Mouse (Mus musculus) forebrain, embryonic 10.5 days (tissue): ENCODE measurements around the gene Wdr62. TPM values are rescaled to one million over a fixed set of nuclear protein-coding genes. Genes with fewer than 3 reads are reported as not detected.

Source experiments
- DNase-seq: peaks from one replicate; pipeline ENCODE4 v3.0.0-alpha.2; 2017; ENCODE audit warnings: low spot score; ENCODE audit errors: extremely low spot score
- H3K27ac ChIP-seq: fragments of 300-500 bp; sonication (generic); 2 replicates; pipeline ENCODE4 v1.5.1; 2016; ENCODE audit warnings: mild to moderate bottlenecking
- H3K27me3 ChIP-seq: fragments of 300-500 bp; sonication (generic); 2 replicates; pipeline ENCODE4 v1.6.1; 2016; ENCODE audit warnings: mild to moderate bottlenecking; ENCODE audit not compliant: poor library complexity, severe bottlenecking
- H3K36me3 ChIP-seq: fragments of 300-500 bp; sonication (generic); replicated peaks from 2 replicates; pipeline ENCODE4 v1.6.1; 2016; ENCODE audit warnings: mild to moderate bottlenecking, moderate library complexity
- H3K4me1 ChIP-seq: fragments of 300-500 bp; sonication (generic); 2 replicates; pipeline ENCODE4 v1.6.1; 2016
- H3K4me3 ChIP-seq: fragments of 300-500 bp; sonication (generic); 2 replicates; pipeline ENCODE4 v1.5.1; 2016; ENCODE audit warnings: mild to moderate bottlenecking, moderate library complexity
- H3K9me3 ChIP-seq: fragments of 300-500 bp; sonication (generic); 2 replicates; pipeline ENCODE4 v1.6.1; 2016; ENCODE audit warnings: mild to moderate bottlenecking, moderate library complexity
- WGBS: fragments of 180-500 bp; shearing (Covaris S2); methylation state at CpG from one replicate; pipeline ENCODE4 v1.1.7; 2016; 5-methylcytosine and 5-hydroxymethylcytosine counted together
- polyA plus RNA-seq: library from polyadenylated mRNA; unstranded; fragments of >200 nt; fragmentation: Nextera tagmentation; extraction: Ambion mirVana; gene quantifications from 2 replicates; pipeline ENCODE4 v1.2.1, GENCODE M21; 2016

Wdr62 gene
- polyA plus RNA-seq, result 18.7 and 20.3 TPM in 2 replicates

DNA sequence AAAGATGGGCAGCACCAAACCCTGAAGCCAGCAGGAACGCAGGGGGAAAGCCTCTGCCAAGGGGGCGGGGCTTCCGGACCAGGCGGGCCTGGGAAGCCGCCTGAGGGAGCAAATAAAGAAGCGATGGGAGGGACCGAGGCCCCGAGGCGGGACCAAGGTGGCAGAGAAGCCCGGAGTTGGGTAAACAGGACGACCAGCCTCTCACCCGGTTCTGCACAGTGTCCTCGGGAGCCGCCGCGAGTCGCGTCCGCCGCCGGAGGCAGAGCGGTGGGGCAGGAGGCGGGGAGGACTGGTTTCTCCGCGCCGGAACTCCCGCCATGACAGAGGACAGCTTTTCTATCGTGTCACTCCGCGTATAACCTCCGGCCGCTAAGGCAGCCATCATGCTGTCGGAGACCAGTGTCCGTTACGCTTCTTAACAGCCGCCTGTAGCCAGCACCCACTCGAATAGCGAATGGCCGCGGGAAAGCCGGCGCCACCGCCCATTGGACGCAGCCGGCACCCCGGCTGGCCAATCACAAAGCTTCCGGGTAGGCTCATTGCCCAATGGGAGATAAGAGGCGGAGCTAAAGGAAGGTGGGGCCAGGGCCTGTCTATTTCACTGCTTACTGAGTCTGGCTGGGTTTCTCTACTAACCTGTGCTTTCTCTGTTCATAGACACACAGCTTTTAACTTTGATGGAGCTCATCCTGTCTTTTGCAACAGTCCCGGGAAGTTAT, at the start of gene Wdr62, which contains the start of gene Thap8:
TSS of gene Wdr62 (minus strand) at position 469 of the 719 bp plus-strand sequence.
TSS of gene Thap8 (plus strand) at position 144 of the 719 bp plus-strand sequence.
- Histone ChIP-seq H3K4me1 (peaks cover 20% of the 10 kb centered on the region), H3K4me3 (peak within 1 kb of the TSS; percentile 87), H3K9me3 (no peaks in the 10 kb centered on the region), H3K36me3 (no peaks in the 10 kb centered on the region), H3K27me3 (no peaks in the 10 kb centered on the region), H3K27ac (peak within 1 kb of the TSS; percentile 92)
- peak; percentile 95 for DNase-seq
- under 1% methylated on average over 49 of the region's 49 CpGs for WGBS

DNA sequence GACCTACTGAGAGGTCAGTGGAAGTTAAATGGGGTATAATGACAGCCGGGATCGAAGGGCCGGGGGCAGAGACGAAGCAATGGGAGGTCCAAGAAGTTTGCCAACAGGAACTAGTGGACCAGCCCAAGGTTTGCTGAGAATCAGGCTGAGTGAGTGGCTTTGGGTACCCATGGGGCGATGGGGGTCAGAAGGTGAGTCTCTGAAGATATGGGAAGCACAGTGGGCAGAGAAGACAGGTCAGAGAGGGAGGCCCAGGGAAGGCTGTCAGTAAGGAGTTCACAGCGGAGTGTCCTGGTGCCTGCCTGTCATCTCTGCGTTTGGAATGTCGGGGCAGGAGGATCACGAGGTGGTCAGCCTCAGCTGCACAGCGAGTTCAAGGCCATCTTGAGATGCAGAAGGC, 48.2 kb upstream of the Wdr62 start:
- Histone ChIP-seq H3K4me1 (peaks cover 19% of the 10 kb centered on the region), H3K4me3 (no peak overlapping the region), H3K9me3 (peaks cover 3% of the 10 kb centered on the region; the same call in 1 of the 2 replicates), H3K27ac (no peak overlapping the region), H3K36me3 (no peaks in the 10 kb centered on the region), H3K27me3 (peaks cover 18% of the 10 kb centered on the region)
- WGBS, result 62% methylated on average over 10 of the region's 10 CpGs
- no peak for DNase-seq

DNA sequence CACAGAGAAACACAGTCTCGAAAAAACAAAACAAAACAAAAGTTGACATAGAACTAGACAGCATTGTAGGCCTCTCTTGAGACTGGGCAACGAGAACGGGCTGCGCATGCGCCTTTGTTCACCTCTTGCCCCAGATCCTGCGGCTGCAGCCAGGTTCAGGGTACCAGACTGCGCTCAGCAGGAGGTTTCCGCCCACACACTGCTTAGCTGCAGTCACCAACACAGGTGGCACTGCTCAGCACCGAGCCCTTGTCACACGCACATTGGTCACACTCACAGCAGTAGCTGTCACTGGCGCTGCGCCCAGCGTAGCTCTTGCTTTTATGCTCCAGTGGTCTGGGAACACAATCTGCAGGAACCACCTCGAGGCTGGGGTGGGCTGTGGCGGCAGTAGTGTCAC, 46.9 kb upstream of the Wdr62 start:
- Histone ChIP-seq H3K9me3 (peaks cover 3% of the 10 kb centered on the region; the same call in 1 of the 2 replicates), H3K36me3 (no peaks in the 10 kb centered on the region), H3K4me1 (peaks cover 25% of the 10 kb centered on the region), H3K27ac (no peak overlapping the region), H3K4me3 (no peak overlapping the region), H3K27me3 (peaks cover 6% of the 10 kb centered on the region)
- no peak for DNase-seq
- WGBS, result 70% methylated on average over 15 of the region's 15 CpGs

DNA sequence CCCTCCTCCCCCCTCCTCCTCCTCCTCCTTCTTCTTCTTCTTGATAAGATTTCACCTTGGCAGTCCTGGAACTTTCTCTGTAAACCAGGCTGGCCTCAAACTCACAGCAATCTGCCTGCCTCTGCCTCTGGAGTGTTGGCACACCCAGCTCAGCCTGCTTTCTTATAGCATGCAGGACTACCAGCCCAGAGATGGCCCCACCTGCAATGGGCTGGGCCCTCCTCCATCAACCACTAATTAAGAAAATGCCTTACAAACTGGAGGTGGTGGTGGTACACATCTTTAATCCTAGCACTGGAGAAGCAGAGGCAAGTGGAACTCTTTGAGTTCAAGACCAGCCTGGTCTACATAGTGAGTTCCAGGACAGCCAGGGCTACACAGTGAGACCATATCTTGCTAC, 46.2 kb upstream of the Wdr62 start:
- DNase-seq, result no peak
- Histone ChIP-seq H3K27me3 (peaks cover 6% of the 10 kb centered on the region), H3K27ac (no peak overlapping the region), H3K4me3 (no peak overlapping the region), H3K9me3 (peaks cover 3% of the 10 kb centered on the region; the same call in 1 of the 2 replicates), H3K36me3 (no peaks in the 10 kb centered on the region), H3K4me1 (peaks cover 23% of the 10 kb centered on the region)

DNA sequence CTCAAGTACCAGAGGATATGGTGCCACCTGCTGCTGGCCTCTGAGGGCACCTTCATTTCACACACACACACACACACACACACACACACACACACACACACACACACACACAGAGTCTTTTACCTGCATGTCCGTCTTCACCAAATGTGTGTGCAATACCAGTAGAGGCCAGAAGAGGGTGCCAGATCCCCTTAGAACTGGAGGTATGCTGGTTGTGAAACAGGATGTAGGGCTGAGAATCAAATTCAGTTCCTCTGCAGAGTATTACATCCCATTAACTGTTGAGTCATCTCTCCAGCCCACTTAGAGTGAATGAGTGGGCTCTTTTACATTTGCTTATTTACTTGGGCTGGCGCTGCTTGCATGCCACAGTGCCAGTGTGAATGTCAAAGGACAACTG, 45.1 kb upstream of the Wdr62 start:
- Histone ChIP-seq H3K4me1 (peaks cover 27% of the 10 kb centered on the region), H3K27me3 (peaks cover 6% of the 10 kb centered on the region), H3K27ac (no peak overlapping the region), H3K9me3 (peaks cover 3% of the 10 kb centered on the region; the same call in 1 of the 2 replicates), H3K36me3 (0 out of 2 replicates have a peak, but pooled peaks cover under 1% of the 10 kb centered on the region), H3K4me3 (no peak overlapping the region)
- peak; percentile 57 for DNase-seq
- WGBS, result 45% methylated on average over 2 of the region's 2 CpGs

DNA sequence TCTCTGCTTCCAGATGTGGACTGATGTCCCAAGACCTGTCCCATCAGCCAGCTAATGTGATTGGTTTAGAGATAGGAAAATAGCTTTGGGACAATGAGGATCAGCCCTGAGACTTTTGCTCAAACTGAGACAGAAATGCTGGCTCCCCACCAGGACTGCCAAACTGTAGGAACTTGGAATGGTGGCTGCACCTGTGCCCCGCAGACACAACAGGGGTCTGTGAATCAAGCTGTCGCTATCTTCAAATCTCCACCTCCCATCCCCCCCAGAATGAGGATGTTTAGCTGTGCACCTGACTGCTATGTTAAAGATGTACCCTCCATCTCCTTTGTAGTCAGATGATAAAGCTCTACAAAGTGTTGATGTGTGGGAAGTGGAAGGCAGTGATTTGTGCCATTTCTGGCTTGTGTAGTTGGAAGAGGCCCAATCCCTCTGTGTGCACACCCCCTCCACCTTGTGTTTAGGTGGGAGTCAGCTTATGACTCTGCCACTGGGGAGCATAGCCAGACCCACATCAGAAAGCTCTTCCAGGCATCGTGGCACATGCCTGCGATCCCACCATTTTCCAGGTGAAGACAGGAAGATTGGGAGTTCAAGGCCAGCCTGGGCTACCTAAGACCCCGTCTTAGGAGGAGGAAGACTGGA, 44.2 kb upstream of the Wdr62 start:
- peaks cover 27% of the 10 kb centered on the region for H3K4me1 ChIP-seq
- 83% methylated on average over 5 of the region's 5 CpGs for WGBS

DNA sequence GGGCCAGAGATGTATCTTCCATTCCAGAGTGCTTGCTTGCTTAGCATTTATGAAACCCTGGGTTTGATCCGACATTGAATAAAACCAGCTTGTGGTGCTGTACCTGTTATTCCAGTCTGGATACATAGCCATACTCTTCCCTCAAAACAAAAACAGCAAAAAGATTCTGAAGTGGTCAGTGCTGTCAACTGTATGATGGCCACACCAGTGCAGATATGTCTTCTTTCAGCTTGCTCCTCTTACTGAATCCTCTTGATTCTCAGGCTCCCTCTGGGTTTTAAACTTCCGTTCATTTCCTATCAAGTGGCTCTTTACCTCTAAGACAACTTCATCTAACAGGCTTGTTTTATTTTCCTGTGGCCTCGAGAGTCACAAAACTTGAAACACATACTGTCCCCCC, 43.6 kb upstream of the Wdr62 start, which contains the start of gene Sdhaf1:
TSS of gene Sdhaf1 (minus strand) at position 101 of the 400 bp plus-strand sequence.
- H3K4me3 ChIP-seq, result peak within 1 kb of the TSS; percentile 88
- WGBS, result 77% methylated on average over 3 of the region's 3 CpGs
- peaks cover 26% of the 10 kb centered on the region for H3K4me1 ChIP-seq
- peaks cover 6% of the 10 kb centered on the region for H3K27me3 ChIP-seq
- H3K9me3 ChIP-seq, result peaks cover 3% of the 10 kb centered on the region; the same call in 1 of the 2 replicates
- H3K27ac ChIP-seq, result peak within 1 kb of the TSS; percentile 90
- H3K36me3 ChIP-seq, result peaks cover 12% of the 10 kb centered on the region; the same call in 1 of the 2 replicates
- DNase-seq, result no peak

More for the DNA sequence above, 44.2 kb upstream of the Wdr62 start:
- Histone ChIP-seq H3K9me3 (peaks cover 3% of the 10 kb centered on the region; the same call in 1 of the 2 replicates), H3K27ac (no peak overlapping the region), H3K4me3 (no peak overlapping the region), H3K36me3 (peaks cover 7% of the 10 kb centered on the region; the same call in 1 of the 2 replicates), H3K27me3 (peaks cover 6% of the 10 kb centered on the region)
- DNase-seq, result no peak

DNA sequence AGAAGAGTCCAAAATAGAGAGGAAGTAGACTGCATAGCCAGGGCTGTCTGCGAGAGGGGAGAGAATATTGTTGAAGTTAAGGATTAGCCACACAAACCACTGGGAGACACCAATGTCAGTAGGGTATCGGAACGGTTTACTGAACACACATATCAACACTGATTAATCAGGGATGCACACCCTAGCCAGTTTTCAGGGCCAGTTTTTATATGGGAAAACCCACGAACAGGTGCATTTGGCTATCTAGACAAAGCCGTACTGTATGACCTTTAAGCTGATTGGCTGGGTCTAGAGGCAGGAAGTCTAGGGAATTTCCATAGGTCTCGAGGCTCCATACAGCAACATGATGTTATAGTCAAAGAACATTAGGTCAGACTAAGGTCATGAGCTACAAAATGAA, 42.6 kb upstream of the Wdr62 start:
- Histone ChIP-seq H3K36me3 (peaks cover 20% of the 10 kb centered on the region; the same call in 1 of the 2 replicates), H3K9me3 (peaks cover 3% of the 10 kb centered on the region; the same call in 1 of the 2 replicates), H3K4me1 (peaks cover 22% of the 10 kb centered on the region), H3K27ac (peak overlapping the region; percentile 90), H3K4me3 (peak overlapping the region; percentile 88), H3K27me3 (peaks cover 6% of the 10 kb centered on the region)
- 40% methylated on average over 6 of the region's 6 CpGs for WGBS
- DNase-seq, result no peak

DNA sequence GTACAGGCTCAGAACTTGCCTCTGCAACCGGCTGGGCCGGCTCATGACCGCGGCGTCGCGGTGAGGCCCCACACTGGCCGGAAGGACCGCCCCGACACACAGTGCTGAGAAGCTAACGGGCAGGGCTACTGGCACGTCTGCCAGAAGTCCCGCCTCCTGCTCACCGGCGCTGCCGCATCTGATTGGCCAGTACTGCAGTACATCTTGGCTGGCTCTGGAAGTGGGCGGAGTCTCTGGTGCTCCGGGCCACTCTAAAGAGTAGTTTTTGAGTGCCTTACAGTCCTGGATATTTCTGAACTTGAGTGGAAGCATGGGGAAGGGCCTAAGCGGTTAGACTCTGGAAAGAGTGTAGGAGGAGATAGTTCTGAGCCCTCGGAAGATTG, 42.1 kb upstream of the Wdr62 start:
- H3K9me3 ChIP-seq, result peaks cover 3% of the 10 kb centered on the region; the same call in 1 of the 2 replicates
- peaks cover 6% of the 10 kb centered on the region for H3K27me3 ChIP-seq
- H3K36me3 ChIP-seq, result peaks cover 20% of the 10 kb centered on the region; the same call in 1 of the 2 replicates
- H3K4me3 ChIP-seq, result peak overlapping the region; percentile 88
- under 1% methylated on average over 20 of the region's 20 CpGs for WGBS
- peaks cover 22% of the 10 kb centered on the region for H3K4me1 ChIP-seq
- peak; percentile 95 for DNase-seq
- H3K27ac ChIP-seq, result peak overlapping the region; percentile 90

DNA sequence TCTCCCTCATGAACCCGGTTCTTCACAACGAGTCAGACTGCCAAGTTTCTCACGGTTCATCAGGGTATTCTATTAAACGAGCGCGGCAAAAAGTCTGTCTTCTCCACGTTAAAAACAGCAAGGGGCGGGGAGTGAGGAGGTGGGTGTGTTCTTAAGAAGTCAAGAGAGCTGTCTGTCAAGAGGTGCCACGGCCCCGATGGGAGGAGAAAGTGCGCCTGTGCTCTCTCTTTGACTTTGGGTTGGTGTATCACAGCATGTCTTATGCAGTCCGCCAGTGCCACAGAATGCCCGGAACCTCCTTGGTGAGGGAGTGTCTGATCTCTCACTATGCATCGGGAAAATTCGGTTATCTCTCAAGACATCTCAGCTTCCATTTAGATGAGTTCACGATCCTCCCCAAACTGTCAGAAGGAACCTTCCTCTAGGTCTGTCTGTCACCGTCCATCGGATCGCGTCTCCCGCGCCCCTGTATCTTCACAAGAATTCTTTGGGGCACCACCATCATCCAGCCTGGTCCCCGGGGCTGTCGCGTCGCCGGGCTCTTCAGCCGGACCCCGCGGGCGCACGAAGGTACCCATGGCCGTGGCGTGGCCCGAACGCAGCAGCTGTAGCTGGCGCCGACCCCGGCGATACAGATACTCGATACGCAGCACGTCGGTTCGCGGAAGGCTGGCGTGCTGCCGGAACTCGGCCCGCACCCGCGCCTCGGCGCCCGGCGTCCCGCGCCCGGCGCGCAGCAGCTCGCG, 41.5 kb upstream of the Wdr62 start, which contains the start of gene E130208F15Rik:
TSS of gene E130208F15Rik (plus strand) at position 202 of the 746 bp plus-strand sequence.
- Histone ChIP-seq H3K9me3 (peaks cover 3% of the 10 kb centered on the region; the same call in 1 of the 2 replicates), H3K4me1 (peaks cover 22% of the 10 kb centered on the region), H3K4me3 (peak within 1 kb of the TSS; percentile 88), H3K27me3 (peaks cover 6% of the 10 kb centered on the region; the same call in 1 of the 2 replicates), H3K36me3 (peaks cover 22% of the 10 kb centered on the region; the same call in 1 of the 2 replicates), H3K27ac (peak within 1 kb of the TSS; percentile 90)
- WGBS, result under 1% methylated on average over 63 of the region's 63 CpGs
- DNase-seq, result peak; percentile 62

DNA sequence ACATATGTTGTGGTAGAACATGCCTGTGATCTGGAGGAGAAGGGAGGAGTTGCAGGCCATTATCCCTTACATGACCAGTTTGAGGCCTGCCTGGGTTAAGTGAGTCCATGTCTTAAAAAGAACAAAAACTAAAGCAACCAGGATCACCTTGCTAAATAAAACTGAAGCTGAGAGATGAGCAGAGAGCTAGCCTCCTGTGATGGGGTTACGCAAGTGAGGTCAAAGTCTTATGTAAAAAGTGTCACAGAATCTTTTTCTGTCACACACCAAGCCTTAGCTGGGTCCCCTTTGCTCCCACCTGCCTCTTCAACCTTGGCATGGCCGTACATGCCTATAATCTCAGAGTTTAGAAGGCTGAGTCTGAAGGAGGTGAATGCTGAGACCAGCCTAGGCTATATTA, 40.7 kb upstream of the Wdr62 start:
- WGBS, result 84% methylated on average over 2 of the region's 2 CpGs
- Histone ChIP-seq H3K27ac (no peak overlapping the region), H3K36me3 (peaks cover 26% of the 10 kb centered on the region; the same call in 1 of the 2 replicates), H3K27me3 (peaks cover 6% of the 10 kb centered on the region; the same call in 1 of the 2 replicates), H3K4me1 (peaks cover 22% of the 10 kb centered on the region), H3K9me3 (peaks cover 3% of the 10 kb centered on the region; the same call in 1 of the 2 replicates), H3K4me3 (peak overlapping the region; percentile 88)
- no peak for DNase-seq

DNA sequence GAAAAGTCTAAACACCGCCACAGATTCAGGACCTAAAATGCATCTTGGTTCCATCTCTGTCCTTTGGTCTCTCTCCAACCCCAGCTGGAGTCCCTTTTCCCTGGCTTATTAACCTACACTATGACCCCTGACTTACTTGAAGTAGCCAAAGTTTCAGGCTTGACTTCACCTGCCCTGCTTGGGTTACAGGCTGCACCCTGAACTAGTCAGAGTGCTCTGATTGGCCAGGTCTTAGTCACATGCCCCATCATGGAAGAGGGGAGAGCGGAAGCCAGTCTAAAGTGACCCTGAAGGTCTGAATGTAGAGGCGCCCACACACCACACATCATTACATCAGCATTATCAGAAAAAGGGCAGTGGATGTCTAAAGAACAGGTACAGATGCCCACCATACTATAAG, 37.9 kb upstream of the Wdr62 start:
- Histone ChIP-seq H3K27ac (no peak overlapping the region), H3K9me3 (no peaks in the 10 kb centered on the region), H3K27me3 (no peaks in the 10 kb centered on the region), H3K4me3 (no peak overlapping the region), H3K4me1 (peaks cover 45% of the 10 kb centered on the region), H3K36me3 (peaks cover 34% of the 10 kb centered on the region)
- WGBS, result 88% methylated on average over 3 of the region's 3 CpGs
- DNase-seq, result no peak
